Mouse (Mus musculus): ENCODE measurements around the gene Ncoa6.
"Not testable (repeated sequence)": the region's sequence is repeated elsewhere in the genome, so short reads cannot be mapped to it uniquely, and the experiment has no call there.

Ncoa6 gene

GRCm38 (mm10) chr2:155473570-155474088 lies at the start of gene Ncoa6:
Ncoa6 (minus strand) TSS chr2:155473894.
- DNase-seq (ENCODE audit: low spot score in 2 of 2) = peak; percentile 58 to 72

DNA sequence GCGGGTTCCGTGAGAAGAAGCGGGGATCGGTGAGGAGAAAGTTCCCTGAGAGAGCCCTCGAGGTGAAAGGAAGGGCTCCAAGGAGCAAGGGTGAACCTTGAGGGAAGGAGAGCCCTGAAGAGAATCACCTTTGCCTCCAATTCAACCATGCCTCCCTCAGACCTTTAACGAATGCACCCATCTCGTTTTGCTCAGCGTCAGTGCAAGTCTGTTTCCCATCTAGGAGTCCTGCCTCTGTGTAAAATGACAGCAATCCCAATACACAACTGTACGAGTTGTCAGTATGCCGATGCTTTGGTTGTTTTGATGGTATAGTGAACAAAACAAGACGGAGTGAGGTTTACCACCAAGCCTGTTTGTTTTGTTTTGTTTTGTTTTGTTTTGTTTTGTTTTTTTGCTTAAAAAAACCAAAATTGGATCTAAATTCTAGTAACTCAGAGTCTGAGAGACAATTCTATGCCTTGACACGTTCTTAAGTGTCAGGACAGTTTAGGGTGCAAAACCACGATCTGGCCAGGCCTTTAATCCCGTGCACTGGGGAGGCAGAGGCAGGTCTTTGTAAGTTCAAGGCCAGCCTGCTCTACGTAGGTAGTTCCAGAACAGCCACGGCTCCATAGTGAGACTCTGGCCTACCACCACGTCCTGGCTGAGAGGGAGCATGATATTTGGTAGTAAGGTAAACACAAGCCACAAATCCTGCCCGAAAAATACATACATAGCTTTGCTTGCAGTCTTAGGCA lies 45.0 kb upstream of the Ncoa6 start:
- no peak for DNase-seq (ENCODE audit: low spot score in 2 of 2)

DNA sequence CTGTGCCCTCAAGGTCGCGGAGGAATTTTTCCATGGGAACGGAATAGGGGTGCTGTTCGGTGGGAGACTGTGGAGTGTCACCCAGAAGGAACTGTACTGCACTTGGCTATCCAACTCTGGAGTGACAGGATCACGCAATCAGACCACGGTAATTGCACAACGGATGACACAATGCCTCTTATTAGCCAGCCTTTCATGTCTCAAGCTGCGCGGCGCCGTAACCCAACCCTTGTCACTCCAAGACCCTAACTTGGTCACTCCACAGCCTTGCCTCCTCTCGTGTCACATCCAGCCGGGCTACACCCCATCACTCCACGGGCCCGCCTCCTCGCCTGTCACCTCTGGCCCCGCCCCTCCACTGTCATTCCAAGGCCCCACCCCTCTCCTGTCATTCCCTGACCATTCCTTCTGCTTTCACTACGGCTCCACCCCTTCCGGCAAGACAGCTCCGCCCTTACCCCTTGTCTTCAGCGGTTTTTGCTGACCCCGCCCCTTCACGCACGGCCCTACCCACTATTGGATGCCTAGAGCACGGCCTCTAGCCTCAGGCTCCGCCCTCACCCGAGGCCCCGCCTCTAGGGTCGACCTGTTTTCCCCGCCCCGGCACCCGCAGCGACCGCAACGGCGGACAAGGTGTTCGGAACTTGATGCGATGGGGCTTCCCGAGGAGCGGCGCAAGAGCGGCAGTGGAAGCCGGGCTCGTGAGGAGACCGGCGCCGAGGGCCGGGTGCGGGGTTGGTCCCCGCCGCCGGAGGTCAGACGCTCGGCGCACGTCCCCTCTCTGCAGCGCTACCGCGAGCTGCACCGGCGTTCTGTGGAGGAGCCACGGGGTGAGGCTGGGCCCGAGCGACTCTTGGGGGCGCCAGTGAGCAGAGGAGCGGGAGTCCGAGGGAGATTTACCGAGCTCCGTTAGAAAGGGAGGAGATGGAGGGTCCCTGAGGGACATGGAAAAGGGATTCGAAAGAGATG lies 44.0 kb upstream of the Ncoa6 start, which contains the start of the genes Acss2 and Ggt7:
TSS of gene Acss2 (plus strand) at position 494 of the 969 bp plus-strand sequence.
TSS of gene Ggt7 (minus strand) at position 783 of the 969 bp plus-strand sequence.
- peak; percentile 96 to 97 for DNase-seq (ENCODE audit: low spot score in 2 of 2)

DNA sequence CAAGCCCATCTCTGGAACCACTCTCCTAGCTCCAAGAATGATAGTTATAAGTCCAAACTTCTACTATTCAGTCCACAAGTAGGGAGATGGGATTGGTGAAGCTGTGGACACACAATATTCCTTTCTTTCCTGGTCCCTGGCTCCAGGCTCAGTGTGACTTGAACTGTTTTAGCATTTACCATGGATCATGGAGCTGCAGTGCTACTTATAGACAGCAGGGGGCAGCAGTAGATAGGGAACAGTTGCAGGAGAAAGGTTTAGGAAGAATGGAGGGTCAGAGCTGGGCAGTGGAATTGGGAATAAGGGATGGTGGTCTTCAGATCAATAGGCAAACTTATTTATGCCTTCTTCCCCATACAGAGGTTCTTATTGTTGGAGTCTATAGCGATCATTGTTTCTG lies 42.2 kb upstream of the Ncoa6 start:
- no peak for DNase-seq (ENCODE audit: low spot score in 2 of 2)

DNA sequence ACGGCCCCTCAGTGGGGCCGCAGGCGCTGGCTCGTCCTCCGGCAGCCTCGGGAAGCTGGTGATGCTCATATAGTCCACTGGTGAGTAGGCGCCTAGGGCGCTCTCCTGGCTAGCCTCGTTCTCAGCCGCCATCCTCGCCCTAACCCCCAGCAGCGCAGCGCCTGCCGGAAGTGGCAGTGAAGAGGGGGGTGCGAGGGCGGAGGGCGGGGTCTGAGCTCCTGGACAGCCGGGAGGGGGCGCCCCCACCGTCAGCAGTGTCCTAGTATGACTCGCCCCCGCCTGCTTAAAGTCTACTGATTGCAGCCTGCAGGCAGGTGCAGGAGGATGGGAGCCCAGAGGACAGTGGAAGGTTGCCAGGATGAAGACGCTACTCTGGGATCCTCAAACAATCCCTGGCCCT lies 41.0 kb upstream of the Ncoa6 start:
- DNase-seq (ENCODE audit: low spot score in 2 of 2) = peak; percentile 55 to 69

- DNase-seq (ENCODE audit: low spot score in 2 of 2) = no peak
Observed at GRCm38 (mm10) chr2:155513543-155513942, 39.8 kb upstream of the Ncoa6 start.

DNA sequence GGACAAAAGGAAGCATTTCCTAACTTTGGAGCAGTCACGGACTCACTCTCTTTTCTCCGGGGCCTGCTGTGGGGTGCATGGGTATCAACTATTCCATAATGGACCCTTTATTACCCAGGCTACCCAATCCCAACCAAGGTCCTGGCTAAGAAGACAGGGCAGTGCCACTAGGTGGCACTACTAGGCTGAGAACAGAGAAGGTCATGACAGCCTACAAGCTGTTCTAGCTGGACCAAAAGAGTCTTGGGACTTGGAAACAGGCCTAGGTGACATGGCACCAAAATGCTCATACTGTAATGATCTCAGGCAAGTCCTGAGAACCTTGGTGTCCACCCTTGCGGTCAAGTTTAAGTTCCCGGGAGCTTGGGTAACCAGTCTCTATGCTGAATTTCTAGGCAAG lies 38.8 kb upstream of the Ncoa6 start:
- DNase-seq (ENCODE audit: low spot score in 2 of 2) = no peak

DNA sequence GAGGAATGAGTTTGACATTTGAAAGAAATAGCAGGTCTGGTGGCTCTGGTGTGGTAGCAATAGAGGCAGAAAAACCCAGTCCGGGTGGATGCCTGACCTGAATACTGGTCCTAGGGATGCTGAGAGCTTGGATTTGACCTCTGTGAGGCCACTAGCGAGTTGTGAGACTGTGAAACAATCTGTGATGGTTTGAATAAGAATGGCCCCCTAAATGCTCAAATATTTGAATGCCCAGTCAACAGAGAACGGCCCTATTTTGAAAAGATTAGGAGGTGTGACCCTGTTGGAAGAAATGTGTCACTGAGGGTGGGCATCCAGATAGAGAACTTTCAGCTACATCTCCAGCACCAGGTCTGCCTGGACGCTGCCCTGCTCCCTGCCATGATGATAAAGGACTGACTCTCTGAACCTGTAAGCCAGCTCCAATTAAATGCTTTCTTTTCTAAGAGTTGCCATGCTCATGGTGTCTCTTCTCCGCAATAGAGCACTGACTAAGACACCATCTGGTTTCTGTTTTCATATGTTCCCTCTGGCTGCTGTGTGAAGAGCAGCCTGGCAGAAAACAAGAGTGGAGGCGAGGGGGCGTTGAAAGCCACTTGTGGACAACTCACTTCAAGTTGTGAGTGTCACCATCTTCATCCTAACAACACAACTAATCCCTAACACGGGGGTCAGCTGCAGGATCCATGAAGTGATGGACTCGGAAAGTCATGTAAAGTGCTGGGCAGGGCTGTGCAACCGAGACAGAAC lies 34.2 kb upstream of the Ncoa6 start:
- no peak for DNase-seq (ENCODE audit: low spot score in 2 of 2)

DNA sequence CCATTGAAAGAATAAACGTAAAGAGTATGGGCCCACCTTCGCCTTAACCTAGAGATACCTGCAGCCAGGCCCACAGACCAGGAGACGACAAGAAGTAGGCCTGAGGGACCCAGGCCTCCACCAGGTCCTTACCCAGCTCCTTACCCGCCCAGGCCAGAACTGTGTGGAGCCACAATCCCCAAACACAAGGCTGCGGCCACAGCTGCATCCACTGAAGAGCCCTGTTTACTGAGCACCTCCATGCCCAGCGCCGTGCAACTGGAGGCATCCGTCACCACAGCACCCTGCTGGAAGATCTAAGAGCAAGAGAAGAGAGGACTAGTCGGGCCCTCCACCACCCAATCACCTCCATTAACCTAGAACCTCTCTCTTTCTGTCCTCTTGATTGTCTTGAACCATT lies 32.1 kb upstream of the Ncoa6 start:
- DNase-seq (ENCODE audit: low spot score in 2 of 2) = no peak

DNA sequence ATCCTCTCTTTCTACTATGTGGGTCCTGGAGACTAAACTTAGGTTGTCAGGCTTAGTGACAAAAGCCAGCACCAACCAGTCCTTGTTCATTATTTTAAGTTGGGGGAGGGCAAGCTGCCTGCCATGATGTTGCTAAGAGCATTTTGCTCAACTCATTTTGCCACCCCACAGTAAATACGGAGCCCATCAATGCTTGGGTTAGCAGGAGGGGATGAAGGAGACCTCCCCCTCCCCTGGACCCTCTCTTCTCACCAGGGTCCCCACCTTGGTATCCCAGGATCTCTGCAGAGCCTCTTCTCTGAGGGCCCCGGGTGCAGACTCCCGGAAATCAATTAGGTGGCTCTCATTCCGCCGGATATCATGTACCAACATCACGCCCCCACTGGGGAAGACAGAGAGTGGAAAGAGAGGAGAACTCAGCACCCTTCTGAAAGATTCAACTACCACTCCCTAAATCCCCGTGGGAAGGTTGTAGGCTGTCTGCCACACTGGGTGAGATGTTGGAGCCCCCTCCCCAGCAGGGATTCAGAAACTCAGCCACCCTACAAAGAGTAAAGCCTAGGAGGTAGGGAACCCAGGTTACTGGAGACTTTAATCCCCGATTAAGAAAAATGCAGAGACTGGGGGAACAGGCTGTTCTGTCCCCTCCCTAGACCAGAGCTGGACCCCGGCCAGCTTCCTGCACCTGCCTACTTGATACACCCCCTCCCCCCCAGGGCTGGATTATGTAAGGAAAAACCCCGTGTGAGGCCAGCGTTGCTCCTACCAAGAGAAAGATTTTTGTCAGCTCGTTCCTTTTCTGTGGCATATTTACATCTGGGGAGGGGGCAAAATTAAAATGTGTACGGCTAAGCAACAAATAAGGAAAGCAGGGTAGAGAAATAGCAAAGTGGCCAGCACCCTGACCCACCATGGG lies 31.0 kb upstream of the Ncoa6 start:
- no peak for DNase-seq (ENCODE audit: low spot score in 2 of 2)

DNA sequence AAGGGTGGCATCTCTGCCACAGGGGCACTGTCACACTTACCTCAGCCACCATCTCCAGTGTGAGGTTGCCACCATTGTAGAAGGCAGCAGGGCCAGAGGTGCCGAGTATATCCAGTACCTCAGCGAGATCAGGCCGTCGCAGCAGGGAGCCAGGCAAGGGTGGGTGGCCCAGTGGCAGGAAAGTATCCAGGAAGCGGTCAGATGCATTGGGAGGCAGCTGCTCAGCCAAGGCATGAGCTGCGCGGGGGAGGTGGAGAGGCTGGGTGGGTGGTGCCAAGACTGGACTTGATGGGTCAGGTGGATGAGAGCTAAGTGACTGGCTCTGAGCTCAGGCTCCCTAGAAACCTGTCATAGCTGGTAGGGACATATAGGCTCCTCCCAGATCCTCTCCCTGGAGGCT lies 28.9 kb upstream of the Ncoa6 start:
- DNase-seq (ENCODE audit: low spot score in 2 of 2) = no peak

- DNase-seq (ENCODE audit: low spot score in 2 of 2) = no peak
Observed at GRCm38 (mm10) chr2:155490998-155491397, 17.3 kb upstream of the Ncoa6 start.

GRCm38 (mm10) chr2:155482021-155482420 lies 8.3 kb upstream of the Ncoa6 start:
- DNase-seq (ENCODE audit: low spot score in 2 of 2) = peak in 1 of 2 experiments; percentile 71

DNA sequence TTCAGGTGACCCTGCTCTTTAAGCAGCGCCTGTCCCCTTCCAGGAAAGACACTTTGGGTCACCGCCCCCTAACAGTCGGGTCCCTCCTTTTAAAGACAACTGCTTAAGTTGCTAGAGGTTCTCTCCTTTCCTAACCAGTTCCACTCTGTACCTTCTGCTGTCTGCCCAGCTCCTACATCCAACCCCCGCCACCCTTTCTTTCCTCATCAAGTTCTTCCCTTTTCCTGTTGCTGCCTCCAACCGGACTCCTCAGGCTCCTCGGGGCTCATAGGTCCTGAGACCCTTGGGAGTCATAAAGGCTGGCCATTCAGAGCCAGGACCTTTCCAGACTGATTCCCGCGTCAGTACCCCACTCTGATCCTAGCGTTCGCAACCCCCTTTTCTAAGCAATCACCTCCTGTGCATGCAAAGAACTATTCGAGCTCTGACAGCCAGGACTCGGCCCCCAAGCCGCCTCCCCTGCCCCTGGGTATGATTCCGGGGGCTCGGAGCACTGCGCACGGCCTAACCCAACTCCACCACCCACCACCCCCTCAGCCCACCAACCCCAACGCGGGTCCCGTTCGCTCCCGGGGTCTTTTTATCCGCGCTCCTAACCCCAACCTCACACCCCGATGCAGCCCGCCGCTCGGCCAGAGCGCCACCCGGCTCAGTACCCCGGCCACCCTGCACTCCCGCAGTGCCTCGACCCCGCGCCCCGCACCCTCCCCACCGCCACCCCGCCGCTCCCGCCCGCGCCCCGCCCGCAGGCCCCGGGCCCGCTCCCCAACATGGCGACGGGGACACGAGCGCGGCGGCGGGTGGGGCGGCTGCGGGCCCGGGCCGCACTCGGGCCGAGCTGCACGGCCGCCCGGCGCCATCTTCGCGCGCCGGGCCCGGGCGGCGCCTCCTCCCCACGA lies 774 bp downstream of the Ncoa6 start:
- peak in 1 of 2 experiments; percentile 32 for DNase-seq (ENCODE audit: low spot score in 2 of 2)

DNA sequence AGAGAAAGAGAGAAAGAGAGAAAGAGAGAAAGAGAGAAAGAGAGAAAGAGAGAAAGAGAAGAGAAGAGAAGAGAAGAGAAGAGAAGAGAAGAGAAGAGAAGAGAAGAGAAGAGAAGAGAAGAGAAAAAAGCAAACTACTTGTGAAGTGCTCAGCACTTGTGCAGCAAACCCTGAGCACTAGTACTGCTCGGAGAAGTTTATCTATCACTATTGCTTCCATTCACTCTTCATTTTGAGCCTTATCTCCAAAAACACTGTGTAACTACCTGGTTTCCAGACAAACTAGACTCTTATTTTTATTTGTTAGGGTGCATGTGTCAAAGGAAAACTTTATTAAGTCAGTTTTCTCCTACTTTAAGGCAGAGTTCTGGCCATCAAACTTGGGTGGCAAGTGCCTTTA lies 6.8 kb downstream of the Ncoa6 start:
- DNase-seq (ENCODE audit: low spot score in 2 of 2) = no peak

- DNase-seq (ENCODE audit: low spot score in 2 of 2) = no peak
Observed at GRCm38 (mm10) chr2:155453591-155453990, 20.1 kb downstream of the Ncoa6 start.

DNA sequence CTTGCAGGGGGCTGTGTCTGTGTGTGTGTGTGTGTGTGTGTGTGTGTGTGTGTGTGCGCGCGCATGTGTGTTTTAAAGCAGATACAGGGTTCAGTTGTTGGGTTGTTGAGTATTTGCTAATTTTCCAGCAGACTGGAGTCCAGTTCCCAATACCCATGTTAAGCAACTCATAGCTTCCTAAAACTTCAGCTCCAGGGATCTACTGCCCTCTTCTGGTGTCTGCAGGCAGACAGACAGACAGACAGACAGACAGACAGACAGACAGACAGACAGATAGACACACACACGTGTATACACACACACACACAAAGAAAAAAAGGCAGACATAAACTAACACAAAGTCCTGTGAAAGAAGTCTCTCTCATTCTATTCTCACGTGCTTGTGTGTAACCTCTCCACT lies 22.4 kb downstream of the Ncoa6 start:
- no peak for DNase-seq (ENCODE audit: low spot score in 2 of 2)

GRCm38 (mm10) chr2:155447906-155448305 lies 25.8 kb downstream of the Ncoa6 start:
- not testable (repeated sequence) for DNase-seq (ENCODE audit: low spot score in 2 of 2)

DNA sequence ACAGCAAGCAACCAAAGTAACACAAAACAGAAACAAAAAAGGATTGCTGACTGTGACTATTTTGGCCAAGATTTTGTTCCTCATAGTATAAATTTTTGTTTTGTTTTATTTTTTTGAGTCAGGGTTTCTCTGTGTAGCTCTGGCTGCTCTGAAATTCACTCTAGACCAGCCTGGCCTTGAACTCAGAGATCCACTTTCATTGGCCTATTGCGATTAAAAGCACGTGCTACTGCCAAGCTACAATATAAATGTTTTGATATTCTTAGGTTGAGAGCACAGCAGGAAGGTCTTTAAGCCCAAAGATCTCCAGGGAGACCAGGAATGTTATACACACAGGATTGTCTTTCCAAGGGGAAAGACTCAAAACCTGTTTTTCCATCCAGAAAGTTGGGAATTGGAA lies 30.2 kb downstream of the Ncoa6 start:
- DNase-seq (ENCODE audit: low spot score in 2 of 2) = no peak

DNA sequence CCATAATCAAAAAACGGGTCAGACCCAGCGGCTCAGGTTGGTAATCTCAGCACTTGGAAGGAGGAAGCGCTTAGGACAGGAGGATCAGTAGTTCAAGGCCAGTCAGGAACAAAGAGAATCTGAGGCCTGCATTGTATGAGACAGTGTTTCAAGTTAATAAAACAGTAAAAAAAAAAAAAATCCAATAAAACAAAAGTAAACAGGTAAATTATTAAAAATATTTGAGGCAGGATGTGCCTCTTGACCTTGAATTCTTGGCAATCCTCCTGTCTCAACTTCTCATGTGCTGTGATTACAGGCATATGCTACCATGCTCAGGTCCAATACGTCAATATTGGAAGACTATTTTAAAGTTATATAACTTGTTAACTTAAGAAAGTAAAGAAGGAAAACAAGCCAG lies 30.8 kb downstream of the Ncoa6 start:
- DNase-seq (ENCODE audit: low spot score in 2 of 2) = no peak
